In the genomic region with DNA sequence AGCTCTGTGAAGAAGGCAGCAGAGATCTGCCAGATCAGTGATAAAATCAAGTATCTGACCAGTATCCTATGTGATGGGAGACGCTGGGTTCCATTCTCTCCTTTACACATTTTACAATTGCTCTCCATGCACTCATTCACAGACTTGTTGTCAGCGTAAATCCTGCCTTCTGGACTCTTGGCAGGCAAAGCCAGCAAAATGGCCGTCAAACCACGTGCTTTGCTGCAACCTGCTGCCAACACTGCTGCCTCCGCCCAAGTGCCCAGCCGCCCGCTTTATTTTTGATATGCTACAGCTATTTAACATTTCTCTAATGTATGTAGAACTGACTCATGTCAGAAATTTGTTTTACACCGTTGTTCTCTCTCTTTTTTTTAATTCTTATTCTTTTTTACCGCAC, we compare ENCODE assay signal across 10 mouse cellular contexts. TPM values are rescaled to one million over a fixed set of nuclear protein-coding genes. Genes with fewer than 3 reads are reported as not detected.
DNase-seq lines count a peak whose midpoint lies in the region; ATAC-seq and TF ChIP-seq lines count a peak whose summit lies in the region.
"Had no signal": no experiment of that assay in that cellular context is flagged by ENCODE, and none has a peak within 500 bp of the region (broad histone marks: within the 10 kb centered on the region; RNA-seq: fewer than 3 reads in every experiment).

No protein-coding gene starts in this region.

- no peaks in the 10 kb centered on the region for H3K4me1 ChIP-seq in forebrain, embryonic 14.5 days (ENCODE audit: control insufficient read depth, insufficient read depth, low read length)
- no peaks in the 10 kb centered on the region for H3K4me1 ChIP-seq in forebrain, embryonic 12.5 days
- H3K4me1 ChIP-seq: heart, embryonic 15.5 days had no signal

- peak; percentile 62; the same call in 1 of the 2 replicates for ATAC-seq in forebrain, embryonic 14.5 days
- no peak for ATAC-seq in forebrain, embryonic 12.5 days (ENCODE audit: low FRiP score)
- ATAC-seq: midbrain, embryonic 16.5 days had no signal

- no peak overlapping the region for H3K4me2 ChIP-seq in forebrain, embryonic 14.5 days (ENCODE audit: low read length)
- H3K4me2 ChIP-seq in forebrain, embryonic 12.5 days, result no peak overlapping the region
- H3K4me2 ChIP-seq: heart, embryonic 15.5 days had no signal

- TF ChIP-seq CTCF in layer of hippocampus, adult 2 months (conservative IDR thresholded peaks at IDR 0.05), result no peak

- peak; percentile 64 for DNase-seq in forebrain, embryonic 14.5 days (ENCODE audit: low spot score)
- peak; percentile 87 for DNase-seq in cerebellum, postnatal 10 days
- DNase-seq in layer of hippocampus, adult 2 months (ENCODE audit: low spot score in 2 of 2), result peak; percentile 56 to 67
- DNase-seq in left cerebral cortex, postnatal 4 days, result peak; percentile 71
- DNase-seq in adipocyte (ENCODE audit: low spot score), result no peak
- no peak for DNase-seq in heart, adult 8-10 months (ENCODE audit: low spot score)
- DNase-seq in adrenal gland, adult 18-20 months (ENCODE audit: low spot score in 2 of 2), result no peak

- H3K27me3 ChIP-seq in forebrain, embryonic 14.5 days (replicated peaks; ENCODE audit: control insufficient read depth, insufficient read depth, low read length), result no peaks in the 10 kb centered on the region
- no peaks in the 10 kb centered on the region for H3K27me3 ChIP-seq in forebrain, embryonic 12.5 days
- H3K27me3 ChIP-seq: heart, embryonic 15.5 days had no signal

- intact Hi-C loops in left cerebral cortex, postnatal 4 days (cut with DNase I), result loop anchor here (10.0 kb wide), 2 partner anchors 54 to 116 kb away; no protein-coding TSS in a partner anchor

- 84% methylated on average over 9 of the region's 9 CpGs for WGBS in forebrain, embryonic 14.5 days
- 95% methylated on average over 9 of the region's 9 CpGs for WGBS in forebrain, embryonic 12.5 days

- no peaks in the 10 kb centered on the region for H3K36me3 ChIP-seq in forebrain, embryonic 14.5 days (ENCODE audit: control insufficient read depth, insufficient read depth, low read length)
- H3K36me3 ChIP-seq in forebrain, embryonic 12.5 days (replicated peaks), result peaks cover 6% of the 10 kb centered on the region; the same call in 1 of the 2 replicates
- H3K36me3 ChIP-seq: heart, embryonic 15.5 days had no signal

- H3K9ac ChIP-seq in forebrain, embryonic 14.5 days (ENCODE audit: low read length), result no peak overlapping the region
- no peak overlapping the region for H3K9ac ChIP-seq in forebrain, embryonic 12.5 days
- H3K9ac ChIP-seq: heart, embryonic 15.5 days had no signal

- no peak overlapping the region for H3K4me3 ChIP-seq in forebrain, embryonic 14.5 days (ENCODE audit: low read depth, low read length)
- H3K4me3 ChIP-seq in forebrain, embryonic 12.5 days (replicated peaks), result no peak overlapping the region
- no peak overlapping the region for H3K4me3 ChIP-seq in layer of hippocampus, adult 2 months
- H3K4me3 ChIP-seq: heart, embryonic 15.5 days had no signal

- no peak overlapping the region; the same call in 1 of the 2 replicates for H3K27ac ChIP-seq in forebrain, embryonic 14.5 days (ENCODE audit: low read depth, low read length)
- H3K27ac ChIP-seq in forebrain, embryonic 12.5 days, result no peak overlapping the region
- no peak overlapping the region for H3K27ac ChIP-seq in layer of hippocampus, adult 2 months
- H3K27ac ChIP-seq: heart, embryonic 15.5 days had no signal

- H3K9me3 ChIP-seq in forebrain, embryonic 14.5 days (replicated peaks; ENCODE audit: control insufficient read depth, low read length), result peaks cover 3% of the 10 kb centered on the region; the same call in 1 of the 2 replicates
- peaks cover 4% of the 10 kb centered on the region; the same call in 1 of the 2 replicates for H3K9me3 ChIP-seq in forebrain, embryonic 12.5 days
- H3K9me3 ChIP-seq: heart, embryonic 15.5 days had no signal

RNA-seq across cellular contexts. Expression of a gene that starts 59.6 kb away (rescaled TPM):
- polyA plus RNA-seq in forebrain, embryonic 14.5 days (2014; fragmentation: Nextera tagmentation; extraction: Ambion mirVana), result 4.1 and 4.6 TPM in 2 replicates
- 4.3 and 4.4 TPM in 2 replicates for polyA plus RNA-seq in forebrain, embryonic 12.5 days (2016; fragmentation: Nextera tagmentation; extraction: Ambion mirVana)
- 10 to 100 TPM; 14.8 to 16.7 TPM for total RNA-seq in layer of hippocampus, adult 2 months (2021)
- 10 to 100 TPM; 13.1 to 13.7 TPM for total RNA-seq in left cerebral cortex, postnatal 4 days (2021)
- total RNA-seq in heart, adult 8-10 months (2022), result 1 to 10 TPM; 2.9 to 4.4 (median 3.6) TPM
- 10 to 100 TPM; 43.8 to 46.0 TPM for total RNA-seq in adrenal gland, adult 18-20 months (2021)

Comparison
In these comparisons a context has a peak if more than half of its experiments do, and no peak if none do; other contexts are left out.
1. DNase-seq: peak in forebrain, embryonic 14.5 days (single experiment), cerebellum, postnatal 10 days (2 of 2), layer of hippocampus, adult 2 months (2 of 2) and left cerebral cortex, postnatal 4 days (single experiment); none in adipocyte (single experiment), heart, adult 8-10 months (single experiment) and adrenal gland, adult 18-20 months (0 of 2).